Mouse (Mus musculus) midbrain, embryonic 12.5 days (tissue): Measurements from ENCODE around the gene Smim27. TPM values are rescaled to one million over a fixed set of nuclear protein-coding genes. Genes with fewer than 3 reads are reported as not detected.
A peak's percentile ranks its signal among the peaks of the same experiment; 100 is the strongest.

ENCODE experiments used
- ATAC-seq: fragments of 200-750 bp; cut with Nextera tagmentation; 2 replicates; pipeline ENCODE4 v1.8.0; 2017; ENCODE audit warnings: low read depth, moderate TSS enrichment, moderate library complexity; ENCODE audit not compliant: low FRiP score
- H3K27ac ChIP-seq: fragments of 300-500 bp; sonication (generic); replicated peaks from 2 replicates; pipeline ENCODE4 v1.5.1; 2016; ENCODE audit warnings: mild to moderate bottlenecking
- H3K27me3 ChIP-seq: fragments of 300-500 bp; sonication (generic); 2 replicates; pipeline ENCODE4 v1.6.1; 2016; ENCODE audit warnings: mild to moderate bottlenecking
- H3K36me3 ChIP-seq: fragments of 300-500 bp; sonication (generic); 2 replicates; pipeline ENCODE4 v1.6.1; 2016
- H3K4me1 ChIP-seq: fragments of 300-500 bp; sonication (generic); 2 replicates; pipeline ENCODE4 v1.6.1; 2016
- H3K4me2 ChIP-seq: fragments of 300-500 bp; sonication (generic); replicated peaks from 2 replicates; pipeline ENCODE4 v1.6.1; 2016; ENCODE audit warnings: mild to moderate bottlenecking, moderate library complexity
- H3K4me3 ChIP-seq: fragments of 300-500 bp; sonication (generic); 2 replicates; pipeline ENCODE4 v1.5.1; 2016; ENCODE audit warnings: mild to moderate bottlenecking
- H3K9ac ChIP-seq: fragments of 300-500 bp; sonication (generic); replicated peaks from 2 replicates; pipeline ENCODE4 v1.6.1; 2016; ENCODE audit warnings: mild to moderate bottlenecking, moderate library complexity
- H3K9me3 ChIP-seq: fragments of 300-500 bp; sonication (generic); 2 replicates; pipeline ENCODE4 v1.6.1; 2016; ENCODE audit warnings: mild to moderate bottlenecking
- WGBS: fragments of 180-500 bp; shearing (Covaris S2); methylation state at CpG from one replicate; pipeline ENCODE4 v1.1.7; 2016; 5-methylcytosine and 5-hydroxymethylcytosine counted together
- polyA plus RNA-seq: library from polyadenylated mRNA; unstranded; fragments of >200 nt; fragmentation: Nextera tagmentation; extraction: Ambion mirVana; gene quantifications from 2 replicates; pipeline ENCODE4 v1.2.1, GENCODE M21; 2016

Gene Smim27
- polyA plus RNA-seq, 1 experiment from 2014 or later: 30.8 TPM

DNA sequence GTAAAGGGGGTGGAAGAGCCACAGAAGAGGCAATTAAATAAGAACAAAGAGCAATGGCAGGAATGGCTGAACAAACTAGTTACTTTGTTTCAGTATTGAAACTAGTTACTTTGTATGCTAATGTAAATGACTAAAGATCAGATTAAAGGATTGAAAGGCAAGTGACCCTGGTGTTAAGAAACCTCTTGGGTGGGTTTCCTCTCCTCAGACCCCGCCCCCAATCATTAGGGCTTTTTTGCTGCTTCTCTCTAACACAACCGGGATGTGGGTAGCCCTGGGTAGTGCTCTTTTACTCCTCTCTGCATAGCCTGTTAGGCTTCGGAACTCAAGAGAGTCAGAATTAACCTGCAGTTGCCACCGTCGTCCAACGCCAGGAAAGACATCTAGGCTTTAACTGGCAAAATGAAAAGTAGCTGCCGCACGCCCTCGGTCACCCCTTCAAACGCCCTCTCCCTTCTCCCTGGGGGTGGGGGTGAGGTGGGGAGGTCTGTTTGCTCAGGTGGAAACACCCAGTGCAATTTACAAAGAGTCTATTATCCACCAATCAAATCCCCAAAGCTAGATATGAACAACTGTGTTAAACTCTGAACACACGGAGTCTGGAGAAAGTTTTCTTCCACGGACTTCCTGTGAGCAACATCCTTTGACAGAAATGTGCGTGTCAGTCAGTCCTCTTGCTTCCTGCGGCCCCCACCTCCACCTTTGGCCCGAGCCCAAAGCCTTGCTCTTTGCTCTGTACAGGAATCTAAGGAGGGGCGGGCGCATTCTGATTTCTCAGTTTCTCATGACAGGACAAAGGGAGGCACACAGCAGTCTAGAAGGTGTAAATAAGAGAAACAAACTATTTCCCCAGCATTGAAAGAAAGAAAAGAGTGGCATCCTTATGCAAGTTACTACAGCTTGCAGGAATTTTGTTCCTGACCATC lies 30.6 kb upstream of the Smim27 start:
- Histone ChIP-seq H3K9ac (peak overlapping the region; percentile 66), H3K4me1 (peaks cover 13% of the 10 kb centered on the region), H3K4me2 (peak overlapping the region; percentile 81), H3K36me3 (no peaks in the 10 kb centered on the region), H3K27ac (no peak overlapping the region), H3K4me3 (peak overlapping the region; percentile 47), H3K9me3 (no peaks in the 10 kb centered on the region), H3K27me3 (no peaks in the 10 kb centered on the region)
- ATAC-seq: peak; percentile 42; the same call in 1 of the 2 replicates
- under 1% methylated on average over 17 of the region's 17 CpGs for WGBS

DNA sequence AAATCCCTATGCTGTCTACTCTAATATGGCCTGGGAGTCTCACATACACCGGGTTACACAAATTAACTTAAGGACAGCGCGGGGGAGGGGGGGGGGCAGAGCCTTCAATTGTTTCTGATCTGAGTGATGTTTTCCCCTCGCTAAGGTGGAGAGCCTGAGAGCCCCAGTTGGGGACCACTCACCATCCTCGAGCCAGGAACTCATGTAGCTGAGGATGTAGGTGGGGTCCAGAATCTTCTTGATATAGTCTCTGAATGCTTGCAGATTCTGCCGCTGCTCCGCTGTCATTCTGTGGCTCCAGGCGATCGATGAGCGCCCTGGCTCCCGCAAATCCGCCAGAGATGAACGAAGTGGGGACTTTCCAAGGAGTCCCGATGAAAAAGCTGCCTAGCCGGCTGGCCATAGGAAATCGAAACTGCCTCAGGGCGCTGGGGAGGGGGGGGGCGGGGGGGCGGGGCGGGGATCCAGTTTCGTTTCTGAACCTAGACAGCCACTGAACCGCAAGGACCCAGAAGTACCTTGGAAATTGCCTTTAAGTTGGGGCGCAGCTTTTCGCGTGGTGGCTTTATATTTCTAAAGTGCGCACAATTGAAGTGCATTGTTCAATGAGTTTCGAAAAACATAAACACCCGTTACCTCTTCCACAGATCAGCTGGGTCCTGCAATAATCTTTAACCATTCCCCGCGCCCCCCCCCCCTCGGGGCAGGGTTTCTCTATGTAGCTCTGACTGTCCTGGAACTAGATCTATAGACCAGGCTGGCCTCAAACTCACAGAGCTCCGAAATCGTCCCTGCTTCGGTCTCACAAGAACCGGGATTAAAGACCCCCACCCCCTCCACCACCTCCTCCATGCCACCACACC lies 29.7 kb upstream of the Smim27 start, which contains the start of gene Ddx58:
TSS of gene Ddx58 (minus strand) at position 420 of the 863 bp plus-strand sequence.
- H3K9me3 ChIP-seq: no peaks in the 10 kb centered on the region
- 5% methylated on average over 35 of the region's 35 CpGs for whole genome bisulfite sequencing
- peak; percentile 62 for ATAC-seq
- peaks cover 13% of the 10 kb centered on the region for H3K4me1 ChIP-seq
- H3K27ac ChIP-seq: no peak within 1 kb of the TSS
- H3K4me3 ChIP-seq: peak within 1 kb of the TSS; percentile 47
- no peaks in the 10 kb centered on the region for H3K27me3 ChIP-seq
- peak within 1 kb of the TSS; percentile 81 for H3K4me2 ChIP-seq
- H3K9ac ChIP-seq: peak within 1 kb of the TSS; percentile 66
- no peaks in the 10 kb centered on the region for H3K36me3 ChIP-seq

DNA sequence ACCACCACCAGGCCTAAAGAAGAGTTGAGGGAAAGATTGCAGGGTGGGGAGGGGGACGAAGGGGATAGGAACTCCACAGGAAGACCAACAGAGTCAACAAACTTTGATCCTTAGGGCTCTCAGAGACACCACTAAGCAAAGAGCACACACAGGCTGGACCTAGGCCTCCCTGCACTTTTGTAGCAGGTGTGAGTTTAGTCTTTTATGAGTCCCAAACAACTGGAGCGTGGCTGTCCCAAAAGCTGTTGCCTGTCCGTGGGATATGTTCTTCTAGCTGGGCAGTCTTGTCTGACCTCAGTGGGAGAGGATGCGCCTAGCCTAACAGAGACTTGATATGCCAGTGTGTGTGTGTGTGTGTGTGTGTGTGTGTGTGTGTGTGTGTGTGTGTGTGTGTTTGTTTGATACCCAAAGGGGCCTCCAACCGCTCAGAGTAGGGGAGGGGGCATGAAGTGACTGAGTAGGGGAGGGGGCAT lies 29.1 kb upstream of the Smim27 start:
- Histone ChIP-seq H3K36me3 (no peaks in the 10 kb centered on the region), H3K27ac (no peak overlapping the region), H3K4me3 (peak overlapping the region; percentile 47), H3K4me2 (peak overlapping the region; percentile 81), H3K4me1 (peaks cover 13% of the 10 kb centered on the region), H3K9ac (no peak overlapping the region), H3K9me3 (no peaks in the 10 kb centered on the region), H3K27me3 (no peaks in the 10 kb centered on the region)
- ATAC-seq: 0 out of 2 replicates have a peak, but pooled peaks have one; percentile 28
- WGBS: 50% methylated on average over 5 of the region's 5 CpGs

DNA sequence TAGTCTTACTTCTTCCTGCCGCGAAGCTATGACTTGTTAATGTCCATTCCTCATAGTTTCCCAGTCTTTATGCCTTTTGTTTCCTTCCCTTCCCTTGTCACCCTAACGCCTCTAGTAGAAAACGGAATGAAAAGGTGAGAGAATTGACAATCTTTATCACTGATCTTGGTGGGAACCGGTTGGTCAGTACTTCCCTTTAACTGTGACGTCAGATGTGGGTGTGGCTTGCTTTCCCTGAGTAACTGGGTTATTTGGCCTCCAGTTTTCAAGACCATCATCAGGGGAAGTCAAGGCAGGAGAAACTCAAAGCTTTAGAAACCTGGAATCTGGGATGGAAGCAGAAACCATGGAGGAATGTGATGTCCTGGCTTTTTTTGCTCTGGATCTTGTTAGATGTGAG lies 27.5 kb upstream of the Smim27 start:
- 59% methylated on average over 6 of the region's 6 CpGs for WGBS
- ATAC-seq: no peak
- H3K36me3 ChIP-seq: no peaks in the 10 kb centered on the region
- no peaks in the 10 kb centered on the region for H3K27me3 ChIP-seq
- no peak overlapping the region for H3K9ac ChIP-seq
- H3K9me3 ChIP-seq: no peaks in the 10 kb centered on the region
- peaks cover 13% of the 10 kb centered on the region for H3K4me1 ChIP-seq
- no peak overlapping the region for H3K4me2 ChIP-seq
- no peak overlapping the region for H3K4me3 ChIP-seq
- no peak overlapping the region for H3K27ac ChIP-seq

DNA sequence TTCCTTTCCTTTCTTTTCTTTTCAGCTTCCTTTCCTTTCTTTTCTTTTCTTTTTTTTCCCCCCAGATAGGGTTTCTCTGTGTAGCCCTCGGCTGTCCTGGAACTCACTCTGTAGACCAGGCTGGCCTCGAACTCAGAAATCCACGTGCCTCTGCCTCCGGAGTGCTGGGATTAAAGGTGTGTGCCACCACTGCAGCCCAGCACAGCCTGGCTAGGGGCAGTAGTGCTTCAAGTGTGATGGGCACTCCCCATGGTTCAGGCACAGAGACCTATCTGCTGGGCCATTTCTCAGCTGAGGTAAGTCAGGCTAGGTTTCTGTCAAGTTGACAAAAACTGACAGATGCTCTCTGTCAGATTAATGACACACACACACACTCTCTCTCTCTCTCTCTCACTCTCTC lies 26.4 kb upstream of the Smim27 start:
- Histone ChIP-seq H3K36me3 (no peaks in the 10 kb centered on the region), H3K9me3 (no peaks in the 10 kb centered on the region), H3K9ac (no peak overlapping the region), H3K4me3 (no peak overlapping the region), H3K4me2 (no peak overlapping the region), H3K27ac (no peak overlapping the region), H3K4me1 (peaks cover 13% of the 10 kb centered on the region), H3K27me3 (no peaks in the 10 kb centered on the region)
- no peak for ATAC-seq
- 82% methylated on average over 4 of the region's 4 CpGs for WGBS

DNA sequence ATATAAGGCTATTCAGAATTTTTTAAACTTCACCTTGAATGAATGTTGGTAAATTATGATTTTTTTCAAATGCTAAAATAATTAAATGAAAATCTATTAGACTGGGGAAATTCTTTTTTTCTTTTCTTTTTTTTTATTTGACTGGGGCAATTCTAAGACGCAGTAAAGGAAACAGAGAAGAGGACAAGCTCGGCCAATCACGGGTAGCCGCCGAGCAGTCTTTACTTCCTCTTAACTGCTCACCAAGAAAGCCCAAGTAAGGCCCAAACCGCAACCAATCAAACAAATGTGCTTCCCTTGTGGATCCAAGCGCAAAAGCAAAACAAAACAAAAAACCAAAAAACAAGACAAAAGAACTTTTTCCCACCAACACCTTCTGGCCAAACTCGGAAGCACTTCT lies 25.3 kb upstream of the Smim27 start:
- H3K4me3 ChIP-seq: no peak overlapping the region
- ATAC-seq: no peak
- peaks cover 7% of the 10 kb centered on the region for H3K4me1 ChIP-seq
- H3K9me3 ChIP-seq: no peaks in the 10 kb centered on the region
- no peak overlapping the region for H3K27ac ChIP-seq
- H3K9ac ChIP-seq: no peak overlapping the region
- H3K27me3 ChIP-seq: no peaks in the 10 kb centered on the region
- 83% methylated on average over 8 of the region's 8 CpGs for WGBS
- no peaks in the 10 kb centered on the region for H3K36me3 ChIP-seq
- H3K4me2 ChIP-seq: no peak overlapping the region

DNA sequence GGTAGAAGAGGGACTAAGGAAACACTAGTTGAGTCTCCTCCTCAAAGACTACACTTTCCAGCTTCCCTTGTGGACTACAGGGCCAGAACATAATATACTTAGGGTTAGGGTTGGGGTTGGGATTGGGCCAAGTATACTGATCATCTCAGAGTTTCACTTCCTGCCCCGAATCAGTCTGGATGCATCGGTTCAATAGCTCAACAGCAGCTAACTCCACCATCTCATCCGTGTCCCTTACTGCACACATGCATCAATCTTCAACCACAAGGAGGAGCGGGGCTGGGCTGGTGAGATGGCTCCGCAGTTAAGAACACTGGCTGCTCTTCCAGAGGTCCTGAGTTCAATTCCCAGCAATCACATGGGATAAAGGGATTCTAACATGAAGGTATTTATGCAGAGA lies 18.4 kb upstream of the Smim27 start:
- H3K27me3 ChIP-seq: no peaks in the 10 kb centered on the region
- H3K27ac ChIP-seq: no peak overlapping the region
- no peak overlapping the region for H3K4me3 ChIP-seq
- no peak overlapping the region for H3K9ac ChIP-seq
- H3K36me3 ChIP-seq: no peaks in the 10 kb centered on the region
- no peak for ATAC-seq
- 90% methylated on average over 5 of the region's 5 CpGs for WGBS
- H3K9me3 ChIP-seq: no peaks in the 10 kb centered on the region
- no peak overlapping the region for H3K4me2 ChIP-seq
- H3K4me1 ChIP-seq: no peaks in the 10 kb centered on the region

DNA sequence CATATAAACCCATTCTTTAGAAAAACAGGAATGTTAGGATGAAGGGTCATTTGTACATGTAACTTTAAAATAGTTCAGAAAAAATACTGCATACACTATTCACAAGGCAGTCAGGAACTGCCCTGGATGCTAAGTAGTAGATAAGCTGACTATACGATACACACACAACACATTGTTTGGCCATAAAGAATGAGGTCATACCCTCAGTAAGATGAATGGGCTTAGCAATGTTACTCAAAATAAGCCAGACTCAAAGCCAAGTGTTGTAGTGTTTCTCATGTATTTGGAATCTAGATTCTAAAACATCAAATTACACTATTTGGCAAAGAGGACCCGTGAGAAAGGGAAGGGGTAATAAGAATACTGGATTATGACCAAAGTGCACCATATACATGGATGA lies 15.6 kb upstream of the Smim27 start:
- ATAC-seq: no peak
- H3K4me3 ChIP-seq: no peak overlapping the region
- no peak overlapping the region for H3K9ac ChIP-seq
- H3K9me3 ChIP-seq: no peaks in the 10 kb centered on the region
- H3K4me2 ChIP-seq: no peak overlapping the region
- H3K27me3 ChIP-seq: no peaks in the 10 kb centered on the region
- peaks cover 8% of the 10 kb centered on the region; the same call in 1 of the 2 replicates for H3K36me3 ChIP-seq
- no peaks in the 10 kb centered on the region for H3K4me1 ChIP-seq
- 75% methylated on average over 2 of the region's 2 CpGs for WGBS
- H3K27ac ChIP-seq: no peak overlapping the region

DNA sequence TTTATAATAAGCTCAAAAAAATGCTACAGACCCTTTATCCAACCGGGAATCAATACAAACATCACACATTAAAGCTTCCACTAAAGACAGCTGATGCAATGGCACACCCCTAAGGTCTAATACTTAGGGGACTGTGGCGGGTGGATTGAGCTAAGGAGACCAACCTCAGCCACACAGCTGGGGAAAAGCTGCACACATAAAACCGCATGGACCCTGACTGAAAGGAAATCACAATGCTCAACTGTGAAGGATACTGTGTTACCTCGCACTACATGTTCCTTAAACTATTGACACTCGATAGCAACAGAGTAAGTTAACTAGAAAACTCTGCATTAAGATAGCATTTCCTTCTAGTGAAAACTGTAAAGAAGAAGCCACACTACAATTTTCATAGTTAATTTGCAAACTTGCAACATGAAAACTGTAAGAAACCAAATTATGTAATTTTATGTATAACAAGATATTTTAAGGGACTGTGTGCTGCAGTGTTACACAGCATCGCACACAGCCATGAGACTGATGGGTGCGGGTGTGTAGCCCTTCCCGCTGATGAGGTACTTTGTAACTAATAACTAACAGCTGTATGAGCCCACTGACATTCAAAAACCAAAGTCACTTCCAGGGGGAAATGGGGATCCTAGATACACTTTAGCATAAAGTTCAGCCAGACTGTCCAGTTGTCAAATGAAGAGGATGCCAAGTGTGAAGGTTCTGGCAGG lies 14.8 kb upstream of the Smim27 start:
- Histone ChIP-seq H3K9ac (no peak overlapping the region), H3K9me3 (no peaks in the 10 kb centered on the region), H3K27me3 (no peaks in the 10 kb centered on the region), H3K27ac (no peak overlapping the region), H3K36me3 (peaks cover 16% of the 10 kb centered on the region), H3K4me1 (no peaks in the 10 kb centered on the region), H3K4me3 (no peak overlapping the region), H3K4me2 (no peak overlapping the region)
- 88% methylated on average over 8 of the region's 8 CpGs for WGBS
- ATAC-seq: no peak

DNA sequence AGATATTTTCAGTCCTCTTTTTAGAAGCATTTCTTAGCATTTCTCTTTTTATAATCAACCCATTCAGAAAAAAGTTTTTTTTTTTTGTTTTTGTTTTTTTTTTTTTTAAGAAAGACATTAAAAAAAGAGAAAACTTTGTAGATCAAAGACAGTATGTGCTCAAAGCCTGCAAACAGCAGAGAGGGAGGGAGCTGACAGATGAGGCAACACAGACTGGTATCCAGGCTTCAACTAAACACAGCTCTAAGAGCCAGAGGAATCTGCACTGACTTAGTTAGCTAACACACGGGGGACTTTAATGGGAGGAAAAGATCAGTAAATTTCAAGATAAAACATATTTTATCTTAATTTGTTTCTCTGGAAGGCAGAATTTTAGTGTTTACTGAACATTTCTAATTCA lies 5.1 kb upstream of the Smim27 start:
- no peaks in the 10 kb centered on the region for H3K9me3 ChIP-seq
- H3K4me1 ChIP-seq: peaks cover 16% of the 10 kb centered on the region
- no peak overlapping the region for H3K4me2 ChIP-seq
- no peak for ATAC-seq
- 84% methylated on average over 1 of the region's 1 CpGs for WGBS
- H3K4me3 ChIP-seq: no peak overlapping the region
- H3K27ac ChIP-seq: no peak overlapping the region
- peaks cover 51% of the 10 kb centered on the region for H3K36me3 ChIP-seq
- H3K9ac ChIP-seq: no peak overlapping the region
- no peaks in the 10 kb centered on the region for H3K27me3 ChIP-seq

DNA sequence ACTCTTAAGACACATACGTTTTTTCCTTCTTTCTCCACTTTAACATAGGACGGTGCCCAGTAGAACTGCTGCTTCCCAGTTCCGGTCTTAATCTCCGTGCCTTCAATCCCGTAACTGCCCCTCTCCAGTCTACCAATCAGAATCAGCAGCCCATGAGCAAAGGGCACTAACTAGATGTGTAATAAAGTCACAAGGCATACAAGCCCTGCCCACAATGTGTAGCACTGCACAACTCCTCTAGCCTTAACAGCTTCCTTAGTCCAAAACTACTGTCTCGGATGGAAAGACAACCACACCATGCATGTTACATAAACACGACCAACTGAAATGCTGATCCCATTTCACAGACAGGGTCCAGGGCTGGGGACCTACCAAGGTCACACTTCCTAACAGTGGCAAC lies 1.7 kb upstream of the Smim27 start:
- Histone ChIP-seq H3K27ac (peak overlapping the region; percentile 94), H3K9me3 (no peaks in the 10 kb centered on the region), H3K4me1 (peaks cover 19% of the 10 kb centered on the region), H3K27me3 (no peaks in the 10 kb centered on the region), H3K36me3 (peaks cover 27% of the 10 kb centered on the region), H3K9ac (peak overlapping the region; percentile 77), H3K4me2 (peak overlapping the region; percentile 78), H3K4me3 (peak overlapping the region; percentile 78)
- ATAC-seq: no peak
- WGBS: 71% methylated on average over 7 of the region's 7 CpGs
